Mouse (Mus musculus) forebrain, embryonic 14.5 days (tissue): ENCODE measurements around the gene Fbxo41. TPM values are rescaled to one million over a fixed set of nuclear protein-coding genes. Genes with fewer than 3 reads are reported as not detected.

Source experiments
- ATAC-seq: fragments of 200-750 bp; cut with Nextera tagmentation; 2 replicates; pipeline ENCODE4 v1.8.0; 2017; ENCODE audit warnings: mild to moderate bottlenecking, moderate library complexity
- DNase-seq: peaks from one replicate; pipeline ENCODE4 v3.0.0-alpha.2; 2015; ENCODE audit warnings: low spot score
- H3K27ac ChIP-seq: fragments of 300-500 bp; sonication (generic); 2 replicates; pipeline ENCODE4 v1.5.1; 2014; ENCODE audit warnings: low read depth, mild to moderate bottlenecking, control low read depth, low read length, moderate library complexity
- H3K27me3 ChIP-seq: fragments of 300-500 bp; sonication (generic); replicated peaks from 2 replicates; pipeline ENCODE4 v1.6.1; 2014; ENCODE audit warnings: low read length, control low read depth, mixed read lengths; ENCODE audit not compliant: control insufficient read depth, insufficient read depth
- H3K36me3 ChIP-seq: fragments of 300-500 bp; sonication (generic); 2 replicates; pipeline ENCODE4 v1.6.1; 2014; ENCODE audit warnings: low read length, control low read depth; ENCODE audit not compliant: control insufficient read depth, insufficient read depth
- H3K4me1 ChIP-seq: fragments of 300-500 bp; sonication (generic); 2 replicates; pipeline ENCODE4 v1.6.1; 2014; ENCODE audit warnings: antibody characterized with exemption, low read length, control low read depth; ENCODE audit not compliant: control insufficient read depth, insufficient read depth
- H3K4me2 ChIP-seq: fragments of 300-500 bp; sonication (generic); 2 replicates; pipeline ENCODE4 v1.6.1; 2014; ENCODE audit warnings: mild to moderate bottlenecking, control low read depth, low read length
- H3K4me3 ChIP-seq: fragments of 300-500 bp; sonication (generic); 2 replicates; pipeline ENCODE4 v1.5.1; 2014; ENCODE audit warnings: low read depth, low read length, control low read depth
- H3K9ac ChIP-seq: fragments of 300-500 bp; sonication (generic); 2 replicates; pipeline ENCODE4 v1.6.1; 2014; ENCODE audit warnings: mild to moderate bottlenecking, low read length, control low read depth, moderate library complexity
- H3K9me3 ChIP-seq: fragments of 300-500 bp; sonication (generic); replicated peaks from 2 replicates; pipeline ENCODE4 v1.6.1; 2016; ENCODE audit warnings: low read length, control low read depth, mixed read lengths; ENCODE audit not compliant: control insufficient read depth
- WGBS: fragments of 180-500 bp; shearing (Covaris S2); extraction: QIAGEN DNeasy Blood & Tissue Kit; methylation state at CpG from one replicate; pipeline ENCODE4 v1.1.7; 2014; 5-methylcytosine and 5-hydroxymethylcytosine counted together
- polyA plus RNA-seq: library from polyadenylated mRNA; unstranded; fragments of >200 nt; fragmentation: Nextera tagmentation; extraction: Ambion mirVana; gene quantifications from 2 replicates; pipeline ENCODE4 v1.2.1, GENCODE M21; 2014

Gene Fbxo41
- polyA plus RNA-seq, 1 experiment from 2014 or later, result 4.7 TPM

GRCm38 (mm10) chr6:85483843-85484721 is 18.7 kb downstream of the Fbxo41 start:
- Histone ChIP-seq H3K4me1 (no peaks in the 10 kb centered on the region), H3K9ac (peak overlapping the region; percentile 25; the same call in 1 of the 2 replicates), H3K4me3 (peak overlapping the region; percentile 29), H3K27ac (no peak overlapping the region), H3K4me2 (peak overlapping the region; percentile 49), H3K36me3 (no peaks in the 10 kb centered on the region), H3K9me3 (no peaks in the 10 kb centered on the region), H3K27me3 (peaks cover 33% of the 10 kb centered on the region)
- peak; percentile 52 for DNase-seq
- ATAC-seq, result no peak
- WGBS, result 3% methylated on average over 78 of the region's 92 CpGs

DNA sequence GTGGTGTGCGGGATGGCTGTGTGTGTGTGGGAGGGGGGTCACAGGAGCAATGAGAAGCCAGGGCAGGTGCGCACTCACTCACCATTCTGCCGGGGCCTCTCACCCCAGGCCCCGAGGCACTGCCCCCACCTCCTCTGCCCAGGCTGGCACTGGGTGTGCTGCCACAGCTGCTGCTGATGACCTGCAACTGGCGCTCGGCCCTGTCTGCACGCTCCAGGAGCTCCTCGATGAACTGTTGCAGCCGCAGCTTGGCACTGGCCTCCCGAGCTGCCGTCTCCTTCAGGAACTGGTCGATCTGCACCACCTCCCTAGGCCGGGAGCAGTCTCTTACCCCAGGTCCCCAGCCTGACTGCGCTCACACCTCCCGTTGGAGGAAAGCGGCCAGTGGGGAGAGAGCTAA is 22.1 kb downstream of the Fbxo41 start:
- Histone ChIP-seq H3K36me3 (no peaks in the 10 kb centered on the region), H3K4me3 (no peak overlapping the region), H3K27ac (no peak overlapping the region), H3K9ac (no peak overlapping the region), H3K27me3 (peaks cover 28% of the 10 kb centered on the region), H3K4me1 (no peaks in the 10 kb centered on the region), H3K4me2 (no peak overlapping the region), H3K9me3 (no peaks in the 10 kb centered on the region)
- ATAC-seq, result no peak
- 73% methylated on average over 16 of the region's 16 CpGs for WGBS
- no peak for DNase-seq

GRCm38 (mm10) chr6:85479979-85480378 is 22.8 kb downstream of the Fbxo41 start:
- no peaks in the 10 kb centered on the region for H3K9me3 ChIP-seq
- H3K9ac ChIP-seq, result no peak overlapping the region
- 74% methylated on average over 5 of the region's 5 CpGs for WGBS
- H3K27me3 ChIP-seq, result peaks cover 21% of the 10 kb centered on the region
- H3K27ac ChIP-seq, result no peak overlapping the region
- ATAC-seq (no peak), DNase-seq (no peak)
- H3K4me2 ChIP-seq, result no peak overlapping the region
- H3K36me3 ChIP-seq, result no peaks in the 10 kb centered on the region; the same call in 1 of the 2 replicates
- H3K4me1 ChIP-seq, result no peaks in the 10 kb centered on the region
- no peak overlapping the region for H3K4me3 ChIP-seq

DNA sequence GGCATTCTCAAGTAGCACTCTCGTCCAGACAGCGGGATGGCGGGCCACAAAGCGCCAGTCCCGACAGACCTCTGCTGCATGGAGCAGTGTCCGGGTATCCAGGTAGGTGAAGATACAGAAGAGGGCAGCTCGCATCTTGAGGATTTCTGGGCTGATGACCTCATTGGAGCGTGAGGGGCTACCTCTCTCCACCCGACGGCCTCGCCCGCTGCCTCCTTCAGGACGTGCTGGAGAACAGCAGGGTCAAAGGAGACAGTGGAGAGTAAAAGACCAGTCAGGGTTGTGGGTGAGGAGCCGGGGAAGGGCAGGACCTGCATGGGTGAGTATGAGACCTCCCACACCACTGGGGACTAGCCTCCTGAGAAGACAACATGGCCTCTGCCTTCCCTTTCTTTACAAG is 24.4 kb downstream of the Fbxo41 start:
- no peak for ATAC-seq
- H3K27ac ChIP-seq, result no peak overlapping the region
- H3K4me2 ChIP-seq, result no peak overlapping the region
- no peak for DNase-seq
- no peak overlapping the region for H3K4me3 ChIP-seq
- 44% methylated on average over 14 of the region's 14 CpGs for WGBS
- H3K9ac ChIP-seq, result no peak overlapping the region
- no peaks in the 10 kb centered on the region for H3K9me3 ChIP-seq
- H3K36me3 ChIP-seq, result no peaks in the 10 kb centered on the region; the same call in 1 of the 2 replicates
- H3K27me3 ChIP-seq, result peaks cover 5% of the 10 kb centered on the region; the same call in 1 of the 2 replicates
- H3K4me1 ChIP-seq, result no peaks in the 10 kb centered on the region

- ATAC-seq (0 out of 2 replicates have a peak, but pooled peaks have one; percentile 50), DNase-seq (peak; percentile 23)
- Histone ChIP-seq H3K27ac (no peak overlapping the region), H3K4me1 (no peaks in the 10 kb centered on the region), H3K9me3 (no peaks in the 10 kb centered on the region), H3K9ac (no peak overlapping the region), H3K27me3 (no peaks in the 10 kb centered on the region), H3K4me3 (no peak overlapping the region), H3K36me3 (no peaks in the 10 kb centered on the region; the same call in 1 of the 2 replicates), H3K4me2 (no peak overlapping the region)
- 37% methylated on average over 10 of the region's 10 CpGs for WGBS
These were observed 25.4 kb downstream of the Fbxo41 start for GRCm38 (mm10) chr6:85477366-85477917.

GRCm38 (mm10) chr6:85475581-85475980 is 27.2 kb downstream of the Fbxo41 start:
- Histone ChIP-seq H3K27ac (no peak overlapping the region), H3K27me3 (no peaks in the 10 kb centered on the region), H3K36me3 (no peaks in the 10 kb centered on the region; the same call in 1 of the 2 replicates), H3K9me3 (no peaks in the 10 kb centered on the region), H3K4me3 (no peak overlapping the region), H3K4me2 (no peak overlapping the region), H3K4me1 (no peaks in the 10 kb centered on the region), H3K9ac (no peak overlapping the region)
- 92% methylated on average over 3 of the region's 3 CpGs for WGBS
- ATAC-seq (no peak), DNase-seq (no peak)

GRCm38 (mm10) chr6:85472542-85472941 is 30.3 kb downstream of the Fbxo41 start:
- Histone ChIP-seq H3K4me1 (no peaks in the 10 kb centered on the region), H3K27ac (no peak overlapping the region), H3K9me3 (no peaks in the 10 kb centered on the region), H3K27me3 (no peaks in the 10 kb centered on the region), H3K9ac (no peak overlapping the region), H3K4me3 (no peak overlapping the region), H3K36me3 (peaks cover 27% of the 10 kb centered on the region), H3K4me2 (no peak overlapping the region)
- DNase-seq (no peak), ATAC-seq (no peak)
- WGBS, result 58% methylated on average over 5 of the region's 5 CpGs

- WGBS, result 62% methylated on average over 8 of the region's 8 CpGs
- H3K27ac ChIP-seq, result no peak overlapping the region
- H3K36me3 ChIP-seq, result peaks cover 32% of the 10 kb centered on the region
- H3K9ac ChIP-seq, result no peak overlapping the region
- H3K4me1 ChIP-seq, result no peaks in the 10 kb centered on the region
- DNase-seq (peak; percentile 30), ATAC-seq (no peak)
- no peaks in the 10 kb centered on the region for H3K9me3 ChIP-seq
- H3K27me3 ChIP-seq, result no peaks in the 10 kb centered on the region
- no peak overlapping the region for H3K4me3 ChIP-seq
- H3K4me2 ChIP-seq, result no peak overlapping the region
These were observed 30.8 kb downstream of the Fbxo41 start for GRCm38 (mm10) chr6:85471962-85472361.
